8 mouse cellular contexts compared by ENCODE assay signal in the genomic region with DNA sequence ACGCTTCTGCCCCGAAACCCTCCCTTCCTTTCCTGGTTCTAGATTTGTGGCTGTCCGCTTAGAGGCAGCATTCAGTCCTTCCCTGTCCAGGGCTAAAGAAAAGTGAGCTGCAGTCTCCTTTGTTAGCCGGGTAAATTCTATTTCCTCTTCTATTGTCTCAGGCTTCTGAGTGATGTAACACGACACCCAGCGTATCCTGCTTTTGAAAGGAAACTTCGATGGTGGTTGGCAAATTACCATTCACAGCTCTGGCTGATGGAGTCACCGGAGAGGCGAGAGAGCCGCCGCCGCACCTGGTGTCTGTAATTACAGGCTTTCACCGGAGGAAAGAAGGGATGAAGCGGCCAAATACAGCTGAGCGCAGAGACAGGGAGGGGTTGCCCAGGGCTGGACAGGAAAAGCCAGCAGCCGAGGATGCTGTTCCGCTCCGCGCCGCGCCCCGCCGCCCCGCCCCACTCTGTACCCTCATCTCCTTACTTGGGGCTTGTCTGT.
DNase-seq lines count a peak whose midpoint lies in the region; ATAC-seq and TF ChIP-seq lines count a peak whose summit lies in the region.

No protein-coding gene starts in this region.

- ATAC-seq in intestine, embryonic 14.5 days (replicated peaks; ENCODE audit: low FRiP score, low TSS enrichment, low read depth), result peak; percentile 89
- no peak for ATAC-seq in liver, postnatal 0 days
- peak; percentile 91 for ATAC-seq in neural tube, embryonic 11.5 days (ENCODE audit: insufficient read depth, low FRiP score, low TSS enrichment)

- no peak for TF ChIP-seq EP300 in liver, postnatal 0 days (IDR thresholded peaks at IDR 0.05; ENCODE audit: low read depth)

- H3K9me3 ChIP-seq in intestine, embryonic 14.5 days (ENCODE audit: control insufficient read depth, low read length), result 0 out of 2 replicates have a peak, but pooled peaks cover 4% of the 10 kb centered on the region
- H3K9me3 ChIP-seq in liver, postnatal 0 days (ENCODE audit: low read length), result no peaks in the 10 kb centered on the region
- no peaks in the 10 kb centered on the region for H3K9me3 ChIP-seq in neural tube, embryonic 11.5 days (ENCODE audit: control insufficient read depth, low read length)

- H3K27me3 ChIP-seq in intestine, embryonic 14.5 days (replicated peaks; ENCODE audit: control insufficient read depth, insufficient read depth, low read length), result no peaks in the 10 kb centered on the region
- peaks cover 16% of the 10 kb centered on the region; the same call in 1 of the 2 replicates for H3K27me3 ChIP-seq in liver, postnatal 0 days (ENCODE audit: insufficient read depth, low read length)
- no peaks in the 10 kb centered on the region; the same call in 1 of the 2 replicates for H3K27me3 ChIP-seq in neural tube, embryonic 11.5 days (ENCODE audit: control insufficient read depth, insufficient read depth, low read length)

- H3K4me3 ChIP-seq in brown adipose tissue, adult 24 weeks (ENCODE audit: insufficient read depth, low read depth, low read length), result peak overlapping the region; percentile 36
- peak overlapping the region; percentile 44 for H3K4me3 ChIP-seq in intestine, embryonic 14.5 days (ENCODE audit: low read depth, low read length)
- H3K4me3 ChIP-seq in liver, postnatal 0 days (ENCODE audit: low read depth, low read length), result peak overlapping the region; percentile 31
- peak overlapping the region; percentile 32 for H3K4me3 ChIP-seq in neural tube, embryonic 11.5 days (ENCODE audit: low read depth, low read length)

- no peaks in the 10 kb centered on the region for H3K36me3 ChIP-seq in intestine, embryonic 14.5 days (ENCODE audit: control insufficient read depth, insufficient read depth, low read length)
- H3K36me3 ChIP-seq in liver, postnatal 0 days (replicated peaks; ENCODE audit: insufficient read depth, low read length), result no peaks in the 10 kb centered on the region
- H3K36me3 ChIP-seq in neural tube, embryonic 11.5 days (ENCODE audit: control insufficient read depth, insufficient read depth, low read length), result no peaks in the 10 kb centered on the region

- peak overlapping the region; percentile 67 for H3K4me2 ChIP-seq in intestine, embryonic 14.5 days (ENCODE audit: low read length)
- H3K4me2 ChIP-seq in liver, postnatal 0 days (ENCODE audit: low read depth, low read length), result peak overlapping the region; percentile 56
- H3K4me2 ChIP-seq in neural tube, embryonic 11.5 days (ENCODE audit: low read depth), result peak overlapping the region; percentile 60

- no peak for TF ChIP-seq CTCF in liver, postnatal 0 days (IDR thresholded peaks at IDR 0.05; ENCODE audit: low read depth)

- DNase-seq in layer of hippocampus, postnatal 10 days (ENCODE audit: low spot score in 2 of 2), result peak; percentile 22 to 32
- no peak for DNase-seq in layer of hippocampus, postnatal 36 days
- DNase-seq in heart, adult 11 months, result peak; percentile 92
- DNase-seq in intestine, embryonic 14.5 days (ENCODE audit: low spot score), result peak; percentile 82
- no peak for DNase-seq in liver, postnatal 0 days
- DNase-seq in neural tube, embryonic 11.5 days (ENCODE audit: low spot score), result peak; percentile 68
- DNase-seq in urinary bladder, adult 2 months (ENCODE audit: low spot score), result no peak

- peak overlapping the region; percentile 46 for H3K9ac ChIP-seq in intestine, embryonic 14.5 days (ENCODE audit: low read length)
- no peak overlapping the region for H3K9ac ChIP-seq in liver, postnatal 0 days (replicated peaks)
- peak overlapping the region; percentile 40 for H3K9ac ChIP-seq in neural tube, embryonic 11.5 days (ENCODE audit: low read length)

- H3K27ac ChIP-seq in brown adipose tissue, adult 24 weeks (replicated peaks; ENCODE audit: low read depth, low read length), result no peak overlapping the region
- H3K27ac ChIP-seq in intestine, embryonic 14.5 days (ENCODE audit: low read depth), result peak overlapping the region; percentile 85
- H3K27ac ChIP-seq in liver, postnatal 0 days (ENCODE audit: low read depth), result no peak overlapping the region
- 0 out of 2 replicates have a peak overlapping the region, but pooled peaks have one; percentile 23 for H3K27ac ChIP-seq in neural tube, embryonic 11.5 days (ENCODE audit: low read depth, low read length)

- 4% methylated on average over 24 of the region's 24 CpGs for WGBS in intestine, embryonic 14.5 days
- 3% methylated on average over 24 of the region's 24 CpGs for WGBS in liver, postnatal 0 days (ENCODE audit: insufficient replicate concordance)
- WGBS in neural tube, embryonic 11.5 days, result 3% methylated on average over 24 of the region's 24 CpGs

- no peaks in the 10 kb centered on the region for H3K4me1 ChIP-seq in brown adipose tissue, adult 24 weeks (ENCODE audit: control insufficient read depth, insufficient read depth, insufficient read length, low read length)
- 0 out of 2 replicates have a peak, but pooled peaks cover 1% of the 10 kb centered on the region for H3K4me1 ChIP-seq in intestine, embryonic 14.5 days (replicated peaks; ENCODE audit: control insufficient read depth, insufficient read depth, low read length)
- no peaks in the 10 kb centered on the region for H3K4me1 ChIP-seq in liver, postnatal 0 days (ENCODE audit: insufficient read depth)
- no peaks in the 10 kb centered on the region for H3K4me1 ChIP-seq in neural tube, embryonic 11.5 days (ENCODE audit: control insufficient read depth, insufficient read depth, low read length)

Comparison
In these comparisons a context has a peak if more than half of its experiments do, and no peak if none do; other contexts are left out.
1. DNase-seq: peak in layer of hippocampus, postnatal 10 days (2 of 2), heart, adult 11 months (single experiment), intestine, embryonic 14.5 days (single experiment) and neural tube, embryonic 11.5 days (single experiment); none in layer of hippocampus, postnatal 36 days (0 of 2), liver, postnatal 0 days (single experiment) and urinary bladder, adult 2 months (single experiment).
2. H3K27ac ChIP-seq: peak in intestine, embryonic 14.5 days (single experiment) and neural tube, embryonic 11.5 days (single experiment); none in brown adipose tissue, adult 24 weeks (single experiment) and liver, postnatal 0 days (single experiment).
3. Peak in every context shown above with its lines, with median percentiles within 50 percentile points of each other: H3K4me3 ChIP-seq and H3K4me2 ChIP-seq.